Mouse (Mus musculus) bone marrow macrophage, adult 2 months (primary cell): ENCODE measurements around the gene Gm11444.

Experiments used
- CTCF ChIP-seq: IDR thresholded peaks from 2 replicates; pipeline ENCODE4 v1.5.1; 2012; ENCODE audit warnings: low read depth, mild to moderate bottlenecking, low read length, moderate library complexity
- POLR2A ChIP-seq: IDR thresholded peaks from 2 replicates; pipeline ENCODE4 v1.6.1; 2012; ENCODE audit warnings: mild to moderate bottlenecking, low read depth, low read length, borderline replicate concordance

DNA sequence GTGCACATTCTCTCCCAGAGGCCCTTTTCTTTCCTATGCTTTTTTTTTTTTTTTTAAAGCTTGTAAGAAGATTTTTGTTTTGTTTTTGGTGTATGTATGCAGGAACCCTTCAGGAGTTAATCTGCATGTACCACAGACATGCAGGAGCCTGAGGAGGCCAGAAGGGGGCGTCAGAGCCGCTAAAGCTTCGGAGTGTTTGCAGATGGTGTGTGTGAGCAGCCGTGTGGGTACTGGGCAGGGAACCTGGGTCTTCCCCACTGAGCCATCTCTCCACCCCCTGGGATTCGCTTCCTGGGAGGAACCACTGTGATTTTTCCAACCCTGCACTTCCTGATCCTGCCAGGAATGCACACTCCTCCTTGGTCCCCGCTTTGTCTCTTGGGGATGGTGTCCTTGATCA is 625 bp upstream of the Gm11444 start:
- TF ChIP-seq CTCF (peak; percentile 42), POLR2A (no peak)
